Mouse (Mus musculus): Measurements from ENCODE around the gene Olfr357.

Olfr357 gene

DNA sequence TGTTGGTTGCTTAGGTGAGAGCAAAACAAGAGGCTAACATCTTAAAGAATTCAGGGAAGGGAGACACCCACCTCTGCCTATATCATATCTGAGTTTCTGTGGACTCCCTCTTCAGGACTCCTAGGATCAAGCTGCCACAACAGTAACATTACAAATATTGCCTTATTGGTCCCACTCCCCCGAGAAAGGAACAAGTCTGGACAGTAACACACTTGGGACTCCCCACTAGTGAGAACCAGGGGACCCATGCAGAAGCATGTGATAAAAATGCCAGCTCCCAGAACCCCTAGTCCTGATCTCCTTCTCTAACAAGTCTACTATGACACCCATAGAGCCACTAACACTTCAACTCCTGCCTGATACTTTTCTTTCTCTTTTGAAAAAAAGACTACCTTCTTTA lies at the start of gene Olfr357:
Olfr357 (plus strand) TSS at position 301 of the 400 bp plus-strand sequence.
- no peak for DNase-seq

DNA sequence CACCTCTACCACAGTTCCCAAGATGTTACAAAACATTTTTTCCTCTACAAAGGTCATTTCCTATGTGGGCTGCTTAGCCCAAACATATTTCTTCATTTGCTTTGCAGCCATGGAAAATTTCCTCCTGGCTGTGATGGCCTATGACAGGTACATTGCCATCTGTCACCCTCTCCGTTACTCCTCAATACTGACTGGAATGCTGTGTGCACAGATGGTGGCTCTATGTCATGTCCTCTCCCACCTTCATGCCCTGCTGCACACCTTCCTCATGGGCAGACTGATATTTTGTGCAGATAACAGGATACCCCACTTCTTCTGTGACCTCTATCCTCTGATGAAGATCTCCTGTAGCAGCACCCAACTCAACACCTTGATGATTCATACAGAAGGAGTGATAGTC lies 3.4 kb downstream of the Olfr357 start:
- no peak for DNase-seq

DNA sequence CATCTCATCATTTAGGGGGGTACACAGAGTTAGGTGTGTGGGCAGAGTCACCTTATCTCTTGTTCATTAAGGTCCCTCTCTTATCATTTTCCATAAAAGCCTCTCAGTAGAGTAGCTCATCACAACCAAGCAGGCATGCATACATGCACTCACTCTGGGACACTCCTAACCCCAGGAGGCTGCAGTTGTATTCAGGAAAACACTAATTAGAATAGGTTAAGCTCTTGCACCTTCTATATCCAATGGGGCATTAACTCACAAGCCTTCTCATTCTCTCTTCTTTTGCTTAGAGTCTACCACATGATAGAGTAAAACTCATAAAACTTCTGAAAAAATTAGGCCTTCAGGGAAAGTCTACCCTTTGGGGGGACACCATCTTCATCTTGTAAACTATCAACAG lies 15.6 kb downstream of the Olfr357 start, which contains the start of gene Olfr358:
Olfr358 (minus strand) TSS at position 101 of the 400 bp plus-strand sequence.
- DNase-seq = no peak
